Mouse (Mus musculus) gastrocnemius, adult 2 months (tissue): ENCODE results near the gene Dclre1a. TPM values are rescaled to one million over a fixed set of nuclear protein-coding genes. Genes with fewer than 3 reads are reported as not detected.
"Not testable (repeated sequence)": the region's sequence is repeated elsewhere in the genome, so short reads cannot be mapped to it uniquely, and the experiment has no call there.

Experiments used
- DNase-seq: peaks from one replicate; pipeline ENCODE4 v3.0.0; 2022
- H3K27ac ChIP-seq: fragments of 200-600 bp; 2 replicates; pipeline ENCODE4 v1.8.1; 2022; ENCODE audit warnings: mild to moderate bottlenecking
- H3K4me3 ChIP-seq: fragments of 200-600 bp; 2 replicates; pipeline ENCODE4 v1.8.1; 2022; ENCODE audit warnings: mild to moderate bottlenecking, moderate library complexity
- CTCF ChIP-seq: fragments of 200-600 bp; IDR thresholded peaks from 2 replicates; pipeline ENCODE4 v1.8.1; 2022; ENCODE audit warnings: antibody characterized with exemption, mild to moderate bottlenecking, moderate library complexity
- intact Hi-C: fragments of 180-260 bp; cut with DNase I; formaldehyde crosslinking; loops from one replicate; pipeline ENCODE4 v1.15.1; 2025
- total RNA-seq, 2 experiments: library from RNA; stranded (reverse); gene quantifications; 2 replicates each; pipeline ENCODE4 v1.2.3; 2021

Gene Dclre1a
- total RNA-seq, 2 experiments from 2014 or later: 3.3 to 4.7 TPM

GRCm38 (mm10) chr19:56544681-56545388 is 3.2 kb downstream of the Dclre1a start:
- Histone ChIP-seq H3K4me3 (no peak overlapping the region), H3K27ac (no peak overlapping the region)
- no peak for DNase-seq
- no peak for TF ChIP-seq CTCF
- intact Hi-C loops: no loop called here

- no peak for TF ChIP-seq CTCF
- DNase-seq: no peak
- intact Hi-C loops: no loop called here
- H3K27ac ChIP-seq: no peak overlapping the region
- H3K4me3 ChIP-seq: no peak overlapping the region
These were observed 4.7 kb downstream of the Dclre1a start for GRCm38 (mm10) chr19:56543320-56543719.

DNA sequence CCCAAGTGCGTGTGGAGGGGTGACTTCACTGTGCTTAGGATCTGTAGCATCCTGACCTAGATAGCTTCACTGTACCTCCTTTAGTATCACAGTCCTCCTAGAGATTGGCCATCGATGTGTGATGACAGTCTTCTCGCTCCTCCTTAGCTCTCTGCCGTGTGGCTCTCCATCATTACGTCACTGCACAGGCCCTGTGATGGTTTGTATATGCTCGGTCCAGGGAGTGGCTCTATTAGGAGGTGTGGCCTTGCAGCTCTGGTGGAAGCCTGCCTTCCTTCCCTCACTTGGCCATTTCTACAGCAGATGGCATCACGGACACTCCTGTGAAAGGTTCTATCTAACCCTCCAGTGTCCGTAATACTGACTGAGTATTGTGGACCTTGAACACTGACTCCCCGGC is 12.3 kb downstream of the Dclre1a start:
- no peak for TF ChIP-seq CTCF

DNA sequence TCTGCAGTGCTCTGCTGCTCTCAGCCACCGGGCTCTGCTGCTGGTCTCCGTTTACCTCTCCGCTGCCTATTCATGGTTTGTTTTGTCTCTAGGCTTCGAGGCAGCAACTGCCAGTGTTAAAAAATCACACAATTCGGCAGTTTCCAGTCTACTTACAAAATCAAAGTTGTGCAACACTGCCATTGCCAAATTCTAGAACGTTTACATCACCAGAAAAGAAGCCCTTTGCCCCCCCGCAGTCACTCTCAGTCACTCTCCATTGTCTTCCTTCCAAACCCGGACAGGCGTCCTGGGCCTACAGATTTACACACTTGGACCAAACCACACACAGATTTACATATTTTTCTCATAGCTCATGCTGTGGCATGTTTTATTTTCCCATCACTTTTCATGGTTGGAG is 13.0 kb downstream of the Dclre1a start:
- DNase-seq: no peak
- intact Hi-C loops: no loop called here
- H3K27ac ChIP-seq: peak overlapping the region; percentile 53
- TF ChIP-seq CTCF: no peak
- H3K4me3 ChIP-seq: no peak overlapping the region

More for the DNA sequence above, 12.3 kb downstream of the Dclre1a start:
- no peak for DNase-seq
- no peak overlapping the region for H3K4me3 ChIP-seq
- intact Hi-C loops: no loop called here
- H3K27ac ChIP-seq: no peak overlapping the region

- no peak for DNase-seq
- Histone ChIP-seq H3K4me3 (no peak overlapping the region), H3K27ac (no peak overlapping the region; the same call in 1 of the 2 replicates)
- TF ChIP-seq CTCF: no peak
- intact Hi-C loops: no loop called here
These were observed 13.7 kb downstream of the Dclre1a start for GRCm38 (mm10) chr19:56534337-56534736.

DNA sequence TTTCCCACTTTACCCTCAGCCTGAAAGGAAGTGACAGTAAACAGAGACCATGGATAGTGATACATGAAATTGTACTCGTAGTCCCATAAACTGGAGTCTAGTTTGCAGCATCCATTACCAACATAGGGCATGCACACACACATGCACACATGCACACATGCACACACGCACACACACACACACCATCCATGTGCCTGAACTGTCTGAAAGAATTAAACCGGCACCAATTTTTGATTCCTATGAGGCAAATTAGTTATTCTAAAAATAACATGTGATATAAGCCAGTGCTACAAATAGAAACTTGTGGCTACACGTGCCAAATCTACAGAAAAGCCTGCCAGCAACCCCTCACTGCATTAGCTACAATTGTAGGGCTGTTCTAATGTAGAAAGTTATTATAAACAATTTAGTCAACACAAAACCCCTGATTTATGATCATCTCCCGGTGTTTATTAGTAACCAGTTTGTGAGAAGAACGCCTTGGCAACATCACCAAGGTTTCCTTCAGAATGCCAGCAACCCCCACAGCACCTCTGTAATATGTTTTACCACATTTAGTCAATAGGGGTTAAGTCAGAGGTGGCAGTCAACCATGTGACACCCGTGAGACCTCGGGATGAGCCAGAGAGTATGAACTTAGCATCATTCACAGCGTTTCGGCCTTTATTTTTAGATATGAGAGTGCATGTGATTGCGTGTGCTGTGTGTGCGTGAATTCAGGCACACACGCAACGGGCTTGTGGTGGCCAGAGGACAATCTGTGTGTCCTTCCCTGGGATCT is 14.5 kb downstream of the Dclre1a start:
- TF ChIP-seq CTCF: no peak
- peak overlapping the region; percentile 17; the same call in 1 of the 2 replicates for H3K27ac ChIP-seq
- no peak for DNase-seq
- H3K4me3 ChIP-seq: no peak overlapping the region
- intact Hi-C loops: no loop called here

GRCm38 (mm10) chr19:56531251-56531650 is 16.8 kb downstream of the Dclre1a start:
- intact Hi-C loops: no loop called here
- H3K27ac ChIP-seq: no peak overlapping the region
- no peak for DNase-seq
- no peak for TF ChIP-seq CTCF
- H3K4me3 ChIP-seq: no peak overlapping the region

GRCm38 (mm10) chr19:56530529-56530928 is 17.5 kb downstream of the Dclre1a start:
- DNase-seq, H3K27ac ChIP-seq, intact Hi-C loops, H3K4me3 ChIP-seq: not testable (repeated sequence)

GRCm38 (mm10) chr19:56519408-56519807 is 28.6 kb downstream of the Dclre1a start:
- H3K4me3 ChIP-seq, intact Hi-C loops, DNase-seq, H3K27ac ChIP-seq: not testable (repeated sequence)

- DNase-seq, intact Hi-C loops, H3K27ac ChIP-seq, H3K4me3 ChIP-seq: not testable (repeated sequence)
These were observed 34.5 kb downstream of the Dclre1a start for GRCm38 (mm10) chr19:56513527-56513926.

- intact Hi-C loops: not testable (repeated sequence)
These were observed 36.8 kb downstream of the Dclre1a start for GRCm38 (mm10) chr19:56511207-56511606.

GRCm38 (mm10) chr19:56503525-56503924 is 44.5 kb downstream of the Dclre1a start:
- DNase-seq, intact Hi-C loops, H3K27ac ChIP-seq, H3K4me3 ChIP-seq: not testable (repeated sequence)

More at GRCm38 (mm10) chr19:56511207-56511606, 36.8 kb downstream of the Dclre1a start:
- H3K27ac ChIP-seq, H3K4me3 ChIP-seq, DNase-seq: not testable (repeated sequence)

GRCm38 (mm10) chr19:56503069-56503468 is 45.0 kb downstream of the Dclre1a start:
- intact Hi-C loops, H3K27ac ChIP-seq, DNase-seq, H3K4me3 ChIP-seq: not testable (repeated sequence)

- H3K27ac ChIP-seq, DNase-seq, intact Hi-C loops, H3K4me3 ChIP-seq: not testable (repeated sequence)
These were observed 53.9 kb downstream of the Dclre1a start for GRCm38 (mm10) chr19:56494157-56494556.
